Mouse (Mus musculus) hindbrain, embryonic 15.5 days (tissue): ENCODE results near the gene Slc30a7. TPM values are rescaled to one million over a fixed set of nuclear protein-coding genes. Genes with fewer than 3 reads are reported as not detected.
A peak's percentile ranks its signal among the peaks of the same experiment; 100 is the strongest.
"Not testable (repeated sequence)": the region's sequence is repeated elsewhere in the genome, so short reads cannot be mapped to it uniquely, and the experiment has no call there.

Source experiments
- ATAC-seq: fragments of 200-750 bp; cut with Nextera tagmentation; 2 replicates; pipeline ENCODE4 v1.8.0; 2017; ENCODE audit warnings: low read depth, moderate number of reproducible peaks, moderate TSS enrichment; ENCODE audit not compliant: low FRiP score
- H3K27ac ChIP-seq: fragments of 300-500 bp; sonication (generic); replicated peaks from 2 replicates; pipeline ENCODE4 v1.5.1; 2015; ENCODE audit warnings: mild to moderate bottlenecking, inconsistent platforms
- H3K27me3 ChIP-seq: fragments of 300-500 bp; sonication (generic); 2 replicates; pipeline ENCODE4 v1.6.1; 2015; ENCODE audit warnings: control low read depth, inconsistent platforms
- H3K36me3 ChIP-seq: fragments of 300-500 bp; sonication (generic); 2 replicates; pipeline ENCODE4 v1.6.1; 2015; ENCODE audit warnings: control low read depth, inconsistent platforms
- H3K4me1 ChIP-seq: fragments of 300-500 bp; sonication (generic); replicated peaks from 2 replicates; pipeline ENCODE4 v1.6.1; 2015; ENCODE audit warnings: control low read depth, inconsistent platforms
- H3K4me2 ChIP-seq: fragments of 300-500 bp; sonication (generic); 2 replicates; pipeline ENCODE4 v1.6.1; 2015; ENCODE audit warnings: moderate library complexity, mild to moderate bottlenecking, inconsistent platforms
- H3K4me3 ChIP-seq: fragments of 300-500 bp; sonication (generic); 2 replicates; pipeline ENCODE4 v1.5.1; 2015; ENCODE audit warnings: mild to moderate bottlenecking, inconsistent platforms
- H3K9ac ChIP-seq: fragments of 300-500 bp; sonication (generic); 2 replicates; pipeline ENCODE4 v1.6.1; 2015; ENCODE audit warnings: inconsistent platforms
- H3K9me3 ChIP-seq: fragments of 300-500 bp; sonication (generic); 2 replicates; pipeline ENCODE4 v1.6.1; 2016; ENCODE audit warnings: control low read depth, inconsistent platforms
- WGBS: fragments of 180-500 bp; shearing (Covaris S2); methylation state at CpG from one replicate; pipeline ENCODE4 v1.1.7; 2015; 5-methylcytosine and 5-hydroxymethylcytosine counted together
- polyA plus RNA-seq: library from polyadenylated mRNA; unstranded; fragments of >200 nt; fragmentation: Nextera tagmentation; extraction: Ambion mirVana; gene quantifications from 2 replicates; pipeline ENCODE4 v1.2.1, GENCODE M21; 2015

Slc30a7 gene
- polyA plus RNA-seq, 1 experiment from 2014 or later: 16.7 TPM

- Histone ChIP-seq H3K4me2 (no peak overlapping the region), H3K4me1 (no peaks in the 10 kb centered on the region), H3K27me3 (no peaks in the 10 kb centered on the region), H3K9ac (no peak overlapping the region), H3K27ac (no peak overlapping the region), H3K9me3 (no peaks in the 10 kb centered on the region), H3K4me3 (no peak overlapping the region), H3K36me3 (peaks cover 11% of the 10 kb centered on the region; the same call in 1 of the 2 replicates)
- WGBS: 62% methylated on average over 4 of the region's 4 CpGs
- no peak for ATAC-seq
These were observed 70.2 kb downstream of the Slc30a7 start for GRCm38 (mm10) chr3:115936734-115937599.

DNA sequence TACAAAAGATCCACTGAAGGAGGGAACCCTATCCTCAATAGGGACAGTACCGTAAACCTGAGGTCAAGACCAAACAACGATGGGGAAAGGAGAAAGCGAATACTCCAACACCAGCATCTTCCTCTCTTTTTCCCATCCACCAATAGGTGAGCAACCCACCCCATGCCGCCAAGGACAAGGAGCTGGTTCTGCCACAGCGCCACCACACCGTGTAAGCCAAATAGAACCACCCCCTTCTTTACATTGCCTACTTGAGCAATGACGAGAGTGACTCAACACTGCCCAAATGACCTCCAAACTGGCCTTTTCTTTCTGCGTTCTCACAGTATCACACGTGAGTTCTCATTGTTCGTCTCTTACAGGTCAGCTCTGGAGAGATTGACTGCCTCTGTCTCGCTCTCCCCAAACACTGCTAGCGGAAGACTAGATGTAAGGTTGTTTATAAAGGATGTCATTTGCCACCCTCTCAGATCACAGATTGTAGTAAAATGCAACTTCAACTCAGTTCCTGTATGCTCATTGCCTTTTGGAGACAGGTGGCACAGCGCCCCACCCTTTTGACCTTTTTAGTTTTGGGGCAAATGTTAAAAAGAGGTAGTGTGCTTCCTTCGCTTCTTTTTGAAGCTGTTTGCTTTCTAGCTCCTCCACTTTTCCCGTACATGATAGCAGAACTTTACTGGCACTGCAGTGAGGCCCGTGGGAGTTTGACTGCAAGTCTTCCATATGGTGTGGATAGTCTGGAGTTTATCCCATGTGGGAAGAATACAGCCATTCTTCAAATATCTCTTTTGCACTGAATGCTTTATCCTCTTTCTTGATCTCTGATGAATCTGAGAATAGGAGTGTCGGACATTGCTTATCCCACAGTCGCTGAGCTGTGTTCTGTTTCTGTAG, 73.7 kb downstream of the Slc30a7 start:
- Histone ChIP-seq H3K36me3 (peaks cover 7% of the 10 kb centered on the region; the same call in 1 of the 2 replicates), H3K4me1 (no peaks in the 10 kb centered on the region), H3K4me2 (no peak overlapping the region), H3K27ac (no peak overlapping the region), H3K27me3 (no peaks in the 10 kb centered on the region), H3K4me3 (no peak overlapping the region), H3K9ac (no peak overlapping the region), H3K9me3 (no peaks in the 10 kb centered on the region)
- no peak for ATAC-seq
- WGBS: 90% methylated on average over 18 of the region's 18 CpGs

- Histone ChIP-seq H3K27ac (no peak overlapping the region), H3K9ac (no peak overlapping the region), H3K9me3 (no peaks in the 10 kb centered on the region), H3K4me2 (no peak overlapping the region), H3K4me3 (no peak overlapping the region), H3K4me1 (no peaks in the 10 kb centered on the region), H3K36me3 (peaks cover 7% of the 10 kb centered on the region; the same call in 1 of the 2 replicates), H3K27me3 (no peaks in the 10 kb centered on the region)
- no peak for ATAC-seq
- 95% methylated on average over 6 of the region's 6 CpGs for WGBS
These were observed 75.5 kb downstream of the Slc30a7 start for GRCm38 (mm10) chr3:115931701-115932100.

- Histone ChIP-seq H3K9ac (no peak overlapping the region), H3K36me3 (peaks cover 8% of the 10 kb centered on the region; the same call in 1 of the 2 replicates), H3K4me1 (no peaks in the 10 kb centered on the region), H3K27me3 (no peaks in the 10 kb centered on the region), H3K27ac (no peak overlapping the region), H3K4me2 (no peak overlapping the region), H3K9me3 (no peaks in the 10 kb centered on the region), H3K4me3 (no peak overlapping the region)
- ATAC-seq: no peak
- 91% methylated on average over 8 of the region's 8 CpGs for WGBS
These were observed 80.7 kb downstream of the Slc30a7 start for GRCm38 (mm10) chr3:115926531-115926930.

DNA sequence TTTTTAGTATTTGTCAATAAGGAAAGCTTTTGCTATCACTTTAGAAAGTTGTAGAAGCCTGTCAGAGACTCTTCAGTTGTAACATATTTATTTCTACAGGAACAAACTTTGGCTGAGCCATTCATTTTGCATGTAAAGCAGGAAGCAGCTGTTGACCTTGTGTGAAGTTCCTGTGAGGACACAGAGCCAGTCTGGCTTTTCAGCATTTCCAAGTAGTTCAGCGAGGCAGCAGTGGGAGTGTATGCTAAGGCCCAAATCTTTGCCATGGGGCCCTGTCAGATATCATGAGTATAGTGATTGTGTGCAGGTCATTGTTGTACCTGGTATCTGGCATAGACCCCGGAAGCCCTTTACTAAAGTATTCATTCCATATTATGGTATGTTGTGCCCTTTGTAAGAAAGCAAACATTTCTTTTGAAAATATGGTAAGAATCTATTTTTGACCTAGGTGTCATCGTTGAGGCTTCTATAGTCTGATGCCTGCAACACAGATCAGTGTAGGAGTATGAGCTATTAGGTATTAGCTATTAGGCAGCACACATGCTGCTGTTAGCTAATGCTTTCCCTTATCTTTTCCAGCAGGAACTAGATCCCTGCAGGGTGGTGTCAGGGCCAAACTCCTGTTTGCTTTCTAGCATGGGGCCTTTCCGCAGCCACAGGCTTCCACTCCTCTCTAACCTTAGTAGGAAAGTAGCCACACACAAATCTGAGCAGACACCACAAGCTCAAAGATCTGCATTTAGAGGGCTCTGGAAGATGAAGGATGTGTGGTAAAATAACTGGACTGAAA, 82.6 kb downstream of the Slc30a7 start:
- ATAC-seq: no peak
- Histone ChIP-seq H3K9me3 (no peaks in the 10 kb centered on the region), H3K27ac (no peak overlapping the region), H3K4me2 (no peak overlapping the region), H3K4me3 (no peak overlapping the region), H3K9ac (no peak overlapping the region), H3K36me3 (0 out of 2 replicates have a peak, but pooled peaks cover 3% of the 10 kb centered on the region), H3K4me1 (no peaks in the 10 kb centered on the region), H3K27me3 (no peaks in the 10 kb centered on the region)
- WGBS: 87% methylated on average over 4 of the region's 4 CpGs

- H3K27me3 ChIP-seq, H3K36me3 ChIP-seq, H3K9ac ChIP-seq, H3K4me1 ChIP-seq, H3K27ac ChIP-seq, ATAC-seq, H3K4me2 ChIP-seq, H3K4me3 ChIP-seq, H3K9me3 ChIP-seq: not testable (repeated sequence)
- WGBS: 97% methylated on average over 10 of the region's 11 CpGs
These were observed 99.8 kb downstream of the Slc30a7 start for GRCm38 (mm10) chr3:115907406-115907805.

GRCm38 (mm10) chr3:115905567-115905966, 101.6 kb downstream of the Slc30a7 start:
- H3K36me3 ChIP-seq: peaks cover 7% of the 10 kb centered on the region
- ATAC-seq: no peak
- WGBS: 92% methylated on average over 4 of the region's 4 CpGs
- no peaks in the 10 kb centered on the region for H3K9me3 ChIP-seq
- H3K27me3 ChIP-seq: no peaks in the 10 kb centered on the region
- H3K4me3 ChIP-seq: no peak overlapping the region
- H3K9ac ChIP-seq: no peak overlapping the region
- no peaks in the 10 kb centered on the region for H3K4me1 ChIP-seq
- H3K4me2 ChIP-seq: no peak overlapping the region
- H3K27ac ChIP-seq: no peak overlapping the region

- Histone ChIP-seq H3K27ac (0 out of 2 replicates have a peak overlapping the region, but pooled peaks have one; percentile 30), H3K4me1 (no peaks in the 10 kb centered on the region), H3K4me2 (no peak overlapping the region), H3K4me3 (no peak overlapping the region), H3K9me3 (no peaks in the 10 kb centered on the region), H3K9ac (no peak overlapping the region), H3K27me3 (no peaks in the 10 kb centered on the region), H3K36me3 (peaks cover 11% of the 10 kb centered on the region)
- 82% methylated on average over 3 of the region's 3 CpGs for WGBS
- ATAC-seq: peak; percentile 66; the same call in 1 of the 2 replicates
These were observed 102.1 kb downstream of the Slc30a7 start for GRCm38 (mm10) chr3:115905067-115905466.

- 94% methylated on average over 9 of the region's 9 CpGs for WGBS
- H3K4me1 ChIP-seq: no peaks in the 10 kb centered on the region
- ATAC-seq: no peak
These were observed 104.8 kb downstream of the Slc30a7 start for GRCm38 (mm10) chr3:115902301-115902956.

DNA sequence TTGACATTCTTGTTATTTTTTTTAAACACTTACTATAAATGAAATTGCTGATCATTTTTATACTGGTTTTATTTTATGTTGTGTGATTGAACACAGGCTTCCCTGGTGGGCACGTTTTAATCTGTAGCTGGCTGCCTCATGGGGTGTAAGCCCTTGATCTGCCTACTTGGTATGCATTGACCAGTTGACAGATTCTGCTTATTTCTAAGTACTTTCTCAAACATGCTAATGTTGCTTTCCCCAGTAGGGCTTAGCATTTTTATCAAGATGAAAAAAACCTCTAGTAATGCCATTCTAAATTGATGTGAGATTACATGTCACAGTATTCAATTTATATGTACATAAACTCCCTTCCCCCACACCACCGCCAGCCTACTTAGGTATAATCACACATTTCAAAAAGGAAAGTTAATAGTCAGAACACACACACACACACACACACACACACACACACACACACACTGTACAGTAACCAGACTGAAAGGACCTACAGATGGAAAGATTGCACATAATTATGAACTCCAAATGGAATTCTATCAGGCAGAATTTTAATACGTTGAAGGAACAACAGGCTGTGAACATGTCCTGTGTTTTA, 108.8 kb downstream of the Slc30a7 start:
- Histone ChIP-seq H3K4me2 (no peak overlapping the region), H3K36me3 (peaks cover 12% of the 10 kb centered on the region), H3K27ac (no peak overlapping the region), H3K4me1 (no peaks in the 10 kb centered on the region), H3K4me3 (no peak overlapping the region), H3K27me3 (no peaks in the 10 kb centered on the region), H3K9me3 (no peaks in the 10 kb centered on the region), H3K9ac (no peak overlapping the region)
- ATAC-seq: no peak
- 60% methylated on average over 3 of the region's 3 CpGs for WGBS

More at GRCm38 (mm10) chr3:115902301-115902956, 104.8 kb downstream of the Slc30a7 start:
- Histone ChIP-seq H3K9ac (no peak overlapping the region), H3K4me2 (no peak overlapping the region), H3K9me3 (no peaks in the 10 kb centered on the region), H3K4me3 (no peak overlapping the region), H3K27me3 (no peaks in the 10 kb centered on the region), H3K36me3 (peaks cover 10% of the 10 kb centered on the region), H3K27ac (no peak overlapping the region)

DNA sequence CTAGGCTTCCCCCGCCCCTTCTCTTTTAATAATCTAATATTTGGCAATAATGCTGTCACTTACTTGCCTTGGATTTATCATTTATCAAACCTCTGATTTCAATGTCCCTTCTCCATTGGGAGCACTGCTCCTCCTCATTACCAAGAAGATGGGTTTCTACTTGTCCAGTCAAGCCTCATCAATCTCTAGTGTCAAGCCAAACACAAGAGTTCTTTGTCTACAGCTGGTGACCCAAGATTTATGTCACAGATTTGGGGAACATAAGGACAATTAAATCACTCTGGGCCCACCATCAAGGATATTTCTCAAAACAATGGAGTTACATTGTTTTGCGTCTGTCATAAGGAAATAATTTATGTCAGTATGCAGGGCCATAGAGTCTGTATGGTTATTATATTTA, 114.0 kb downstream of the Slc30a7 start:
- ATAC-seq: no peak
- WGBS: 68% methylated on average over 2 of the region's 2 CpGs

More for the DNA sequence above, 114.0 kb downstream of the Slc30a7 start:
- Histone ChIP-seq H3K4me3 (no peak overlapping the region), H3K9me3 (no peaks in the 10 kb centered on the region), H3K27ac (no peak overlapping the region), H3K4me1 (peaks cover 8% of the 10 kb centered on the region), H3K27me3 (no peaks in the 10 kb centered on the region), H3K36me3 (peaks cover 7% of the 10 kb centered on the region), H3K9ac (no peak overlapping the region), H3K4me2 (no peak overlapping the region)
